Mouse (Mus musculus) limb, embryonic 11.5 days (tissue): ENCODE measurements at regions not wholly inside any gene's neighbourhood (a gene's known extent, or its start where the extent isn't known, plus 50 kb on each side); places are given as distances from the start of the nearest gene placed in this dataset.
A peak's percentile ranks its signal among the peaks of the same experiment; 100 is the strongest.
"Not testable (repeated sequence)": the region's sequence is repeated elsewhere in the genome, so short reads cannot be mapped to it uniquely, and the experiment has no call there.

Experiments
- ATAC-seq: fragments of 200-750 bp; cut with Nextera tagmentation; 2 replicates; pipeline ENCODE4 v1.8.0; 2017; ENCODE audit warnings: low read depth; ENCODE audit not compliant: insufficient number of reproducible peaks, low FRiP score, low TSS enrichment
- DNase-seq: peaks from one replicate; pipeline ENCODE4 v3.0.0-alpha.2; 2015; ENCODE audit warnings: low spot score
- H3K27ac ChIP-seq: fragments of 300-500 bp; sonication (generic); replicated peaks from 2 replicates; pipeline ENCODE4 v1.5.1; 2014; ENCODE audit warnings: low read depth, mild to moderate bottlenecking, low read length
- H3K27me3 ChIP-seq: fragments of 300-500 bp; sonication (generic); 2 replicates; pipeline ENCODE4 v1.6.1; 2014; ENCODE audit warnings: mild to moderate bottlenecking, low read length, mixed read lengths; ENCODE audit not compliant: control insufficient read depth, insufficient read depth
- H3K36me3 ChIP-seq: fragments of 300-500 bp; sonication (generic); 2 replicates; pipeline ENCODE4 v1.6.1; 2014; ENCODE audit warnings: mild to moderate bottlenecking, low read length, moderate library complexity, mixed read lengths; ENCODE audit not compliant: control insufficient read depth, insufficient read depth
- H3K4me1 ChIP-seq: fragments of 300-500 bp; sonication (generic); 2 replicates; pipeline ENCODE4 v1.6.1; 2014; ENCODE audit warnings: low read length, mixed read lengths; ENCODE audit not compliant: control insufficient read depth, insufficient read depth
- H3K4me2 ChIP-seq: fragments of 300-500 bp; sonication (generic); 2 replicates; pipeline ENCODE4 v1.6.1; 2014; ENCODE audit warnings: low read depth, mild to moderate bottlenecking, moderate library complexity; ENCODE audit not compliant: severe bottlenecking
- H3K4me3 ChIP-seq: fragments of 300-500 bp; sonication (generic); 2 replicates; pipeline ENCODE4 v1.5.1; 2014; ENCODE audit warnings: low read depth, low read length
- H3K9ac ChIP-seq: fragments of 300-500 bp; sonication (generic); 2 replicates; pipeline ENCODE4 v1.6.1; 2014; ENCODE audit warnings: mild to moderate bottlenecking, low read length
- H3K9me3 ChIP-seq: fragments of 300-500 bp; sonication (generic); 2 replicates; pipeline ENCODE4 v1.6.1; 2016; ENCODE audit warnings: low read length; ENCODE audit not compliant: control insufficient read depth
- WGBS: fragments of 180-500 bp; shearing (Covaris S2); extraction: QIAGEN DNeasy Blood & Tissue Kit; methylation state at CpG from one replicate; pipeline ENCODE4 v1.1.7; 2014; 5-methylcytosine and 5-hydroxymethylcytosine counted together

- H3K4me1 ChIP-seq, result no peaks in the 10 kb centered on the region
- no peak overlapping the region for H3K4me2 ChIP-seq
- H3K27me3 ChIP-seq, result no peaks in the 10 kb centered on the region
- H3K27ac ChIP-seq, result no peak overlapping the region
- H3K9me3 ChIP-seq, result peaks cover 3% of the 10 kb centered on the region; the same call in 1 of the 2 replicates
- no peak overlapping the region for H3K9ac ChIP-seq
- DNase-seq (no peak), ATAC-seq (no peak)
- H3K4me3 ChIP-seq, result no peak overlapping the region
- no peaks in the 10 kb centered on the region for H3K36me3 ChIP-seq
- WGBS, result 58% methylated on average over 1 of the region's 1 CpGs
These were observed 159.1 kb downstream of the Rdh14 start for GRCm38 (mm10) chr12:10549481-10550201.

DNA sequence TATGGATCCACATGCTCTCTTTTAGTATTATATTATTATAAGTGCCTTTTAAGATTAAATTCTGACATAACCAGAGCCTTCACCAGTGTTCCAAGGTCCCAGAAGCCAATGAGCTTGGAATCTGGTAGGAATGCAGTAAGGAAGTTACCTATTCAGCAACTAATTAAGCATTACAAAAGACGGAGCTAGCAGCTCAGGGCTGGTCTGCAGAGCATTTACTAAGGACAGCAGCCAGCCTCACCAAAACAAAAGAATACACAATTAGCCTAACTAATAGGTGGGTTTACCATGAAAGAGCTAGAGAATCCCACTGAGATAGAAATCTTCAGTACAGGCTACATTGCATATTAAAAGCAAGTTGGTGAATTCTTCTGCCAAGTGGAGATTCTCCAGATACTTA is 164.1 kb downstream of the Rdh14 start:
- not testable (repeated sequence) for H3K27me3 ChIP-seq, DNase-seq, H3K36me3 ChIP-seq, H3K27ac ChIP-seq, H3K4me3 ChIP-seq, H3K9ac ChIP-seq, H3K4me2 ChIP-seq, ATAC-seq, H3K4me1 ChIP-seq, H3K9me3 ChIP-seq
- 92% methylated on average over 1 of the region's 1 CpGs for WGBS

GRCm38 (mm10) chr12:10562966-10563365 is 172.4 kb downstream of the Rdh14 start:
- no peak overlapping the region for H3K4me2 ChIP-seq
- 56% methylated on average over 1 of the region's 1 CpGs for WGBS
- no peak for ATAC-seq

DNA sequence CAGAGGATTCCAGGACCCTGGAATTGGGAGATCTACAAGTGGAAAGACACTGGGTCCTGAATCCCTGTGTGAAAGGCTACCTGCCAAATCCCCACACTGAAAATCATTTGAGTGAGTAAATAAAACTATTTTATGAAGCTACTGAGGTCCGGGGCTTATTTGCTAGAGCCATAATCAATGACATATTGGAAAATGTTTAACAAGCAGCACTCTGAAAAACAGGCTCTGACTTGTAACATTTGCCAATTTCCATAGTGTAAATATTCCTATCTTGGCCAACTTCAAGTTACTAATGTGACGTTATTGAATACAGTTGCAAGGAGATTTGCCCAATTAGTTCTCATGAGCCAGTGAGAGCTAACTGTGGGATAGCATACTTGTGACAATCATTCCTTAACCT is 177.3 kb downstream of the Rdh14 start:
- Histone ChIP-seq H3K27me3 (no peaks in the 10 kb centered on the region), H3K36me3 (no peaks in the 10 kb centered on the region), H3K4me2 (no peak overlapping the region), H3K4me3 (no peak overlapping the region), H3K9me3 (no peaks in the 10 kb centered on the region), H3K27ac (no peak overlapping the region), H3K4me1 (no peaks in the 10 kb centered on the region; the same call in 1 of the 2 replicates), H3K9ac (no peak overlapping the region)
- ATAC-seq, result no peak
- 84% methylated on average over 2 of the region's 2 CpGs for WGBS
- DNase-seq, result no peak

More at GRCm38 (mm10) chr12:10562966-10563365, 172.4 kb downstream of the Rdh14 start:
- Histone ChIP-seq H3K27me3 (no peaks in the 10 kb centered on the region), H3K4me1 (no peaks in the 10 kb centered on the region), H3K36me3 (no peaks in the 10 kb centered on the region), H3K9ac (no peak overlapping the region), H3K4me3 (no peak overlapping the region), H3K27ac (no peak overlapping the region), H3K9me3 (no peaks in the 10 kb centered on the region)
- DNase-seq, result no peak

DNA sequence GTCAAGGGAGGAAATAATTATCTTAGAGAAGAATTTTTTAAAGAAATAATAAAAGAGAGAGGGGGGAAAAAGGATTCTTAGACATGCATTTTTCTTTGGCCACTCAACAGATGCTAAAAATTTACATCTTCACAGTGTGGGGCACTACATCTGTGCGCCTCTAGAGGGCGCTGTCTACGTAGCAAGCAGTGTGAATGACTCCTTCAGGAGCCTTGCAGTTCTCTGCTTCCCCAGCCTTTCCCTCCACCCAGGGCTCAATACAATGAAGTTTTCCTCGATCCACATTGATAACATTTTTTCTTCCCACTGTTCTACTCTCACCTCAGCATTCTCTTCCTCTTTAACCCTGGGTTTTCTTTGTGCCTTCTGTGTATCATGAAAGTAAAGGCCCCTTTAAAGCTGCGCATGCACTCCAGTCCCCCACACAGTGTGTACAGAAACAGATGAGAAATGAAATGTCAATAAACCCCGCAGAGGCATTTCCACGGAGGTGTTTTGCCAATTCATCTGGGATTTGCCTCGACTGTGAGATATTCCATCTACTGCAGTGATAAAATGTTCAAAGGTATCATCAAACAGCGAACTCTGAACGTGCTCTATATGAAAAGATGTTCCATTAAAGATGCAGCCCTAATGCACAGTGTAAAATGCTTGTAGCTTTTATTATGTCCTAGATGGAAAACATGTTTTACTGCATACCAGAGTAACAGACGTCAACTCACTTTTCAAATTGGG is 181.2 kb downstream of the Rdh14 start:
- WGBS, result 31% methylated on average over 11 of the region's 11 CpGs
- H3K4me1 ChIP-seq, result no peaks in the 10 kb centered on the region; the same call in 1 of the 2 replicates
- H3K36me3 ChIP-seq, result no peaks in the 10 kb centered on the region
- H3K27ac ChIP-seq, result peak overlapping the region; percentile 10
- H3K9ac ChIP-seq, result no peak overlapping the region
- no peak overlapping the region for H3K4me2 ChIP-seq
- ATAC-seq, result no peak
- no peak overlapping the region for H3K4me3 ChIP-seq
- no peaks in the 10 kb centered on the region for H3K9me3 ChIP-seq
- no peaks in the 10 kb centered on the region for H3K27me3 ChIP-seq
- DNase-seq, result peak; percentile 53

DNA sequence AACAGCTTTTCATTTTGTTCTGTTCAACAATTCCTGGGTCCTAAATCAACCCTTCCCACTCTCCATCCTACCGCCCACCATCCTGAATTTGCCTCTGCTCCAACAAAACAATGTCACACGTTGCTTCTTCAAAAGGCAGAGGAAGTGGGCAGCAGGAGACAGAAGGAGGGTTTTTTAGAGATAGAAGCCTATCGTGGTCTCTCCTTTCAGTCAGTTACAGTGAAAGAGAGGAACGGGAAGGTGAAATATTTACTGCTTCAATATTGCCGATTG is 181.7 kb downstream of the Rdh14 start:
- H3K36me3 ChIP-seq, result no peaks in the 10 kb centered on the region
- H3K4me1 ChIP-seq, result no peaks in the 10 kb centered on the region; the same call in 1 of the 2 replicates
- H3K4me2 ChIP-seq, result no peak overlapping the region
- ATAC-seq, result no peak
- peak; percentile 42 for DNase-seq
- H3K27ac ChIP-seq, result peak overlapping the region; percentile 10
- 17% methylated on average over 5 of the region's 5 CpGs for WGBS
- no peaks in the 10 kb centered on the region for H3K27me3 ChIP-seq
- no peak overlapping the region for H3K4me3 ChIP-seq
- H3K9me3 ChIP-seq, result no peaks in the 10 kb centered on the region
- H3K9ac ChIP-seq, result no peak overlapping the region

- H3K9ac ChIP-seq, result no peak overlapping the region
- DNase-seq (peak; percentile 40), ATAC-seq (peak; percentile 31; the same call in 1 of the 2 replicates)
- WGBS, result 20% methylated on average over 9 of the region's 9 CpGs
- no peak overlapping the region for H3K4me3 ChIP-seq
- no peaks in the 10 kb centered on the region for H3K36me3 ChIP-seq
- H3K4me2 ChIP-seq, result no peak overlapping the region
- H3K27ac ChIP-seq, result no peak overlapping the region
- no peaks in the 10 kb centered on the region for H3K9me3 ChIP-seq
- no peaks in the 10 kb centered on the region; the same call in 1 of the 2 replicates for H3K4me1 ChIP-seq
- H3K27me3 ChIP-seq, result no peaks in the 10 kb centered on the region
These were observed 182.8 kb downstream of the Rdh14 start for GRCm38 (mm10) chr12:10573381-10573780.

DNA sequence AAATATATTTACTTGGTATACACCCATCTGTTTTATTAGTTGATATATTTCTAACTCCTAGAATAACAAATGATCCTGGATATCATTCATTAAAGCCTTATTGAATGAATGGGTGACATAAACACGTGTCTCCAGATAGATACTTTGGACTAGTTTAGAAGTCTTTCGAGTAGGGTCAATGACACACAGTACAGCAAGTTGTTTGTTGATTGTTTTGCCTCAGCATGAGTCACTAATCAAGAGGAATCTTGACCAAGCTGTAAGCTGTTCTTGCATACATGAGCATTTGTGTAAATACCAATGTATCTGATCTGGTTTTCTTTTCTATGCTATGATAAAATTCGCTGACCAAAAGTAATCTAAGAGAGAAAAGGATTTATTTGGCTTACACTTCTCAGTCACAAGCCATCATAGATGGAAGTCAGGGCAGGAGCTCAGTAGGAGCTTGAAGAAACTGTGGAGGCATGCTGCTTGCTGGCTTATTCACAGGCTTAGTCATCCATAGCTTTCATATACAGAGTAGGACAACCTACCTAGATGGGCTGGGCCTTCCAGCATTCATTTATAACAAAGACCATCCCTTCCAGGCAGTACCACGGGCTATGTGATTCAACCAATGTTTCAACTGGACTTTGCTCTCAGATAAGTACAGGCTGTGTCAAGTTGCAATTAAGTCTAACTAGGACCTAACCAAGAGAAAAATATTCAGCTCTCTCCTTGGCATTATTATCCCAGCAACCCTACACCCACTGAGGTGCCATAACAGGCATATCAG is 192.5 kb downstream of the Rdh14 start:
- H3K27ac ChIP-seq, result no peak overlapping the region
- H3K4me2 ChIP-seq, result no peak overlapping the region
- no peaks in the 10 kb centered on the region for H3K27me3 ChIP-seq
- no peaks in the 10 kb centered on the region for H3K4me1 ChIP-seq
- no peak for ATAC-seq
- H3K9ac ChIP-seq, result no peak overlapping the region
- H3K9me3 ChIP-seq, result no peaks in the 10 kb centered on the region
- H3K4me3 ChIP-seq, result no peak overlapping the region
- H3K36me3 ChIP-seq, result no peaks in the 10 kb centered on the region
- 79% methylated on average over 4 of the region's 4 CpGs for WGBS
- DNase-seq, result no peak
